Mouse (Mus musculus): ENCODE data around the gene Acot11. TPM values are rescaled to one million over a fixed set of nuclear protein-coding genes. Genes with fewer than 3 reads are reported as not detected.

Acot11 gene
- total RNA-seq, 2 experiments from 2014 or later = 5.3 to 7.4 TPM

Other genes starting within 250 kb of the Acot11 start
- gene Dhcr24, start 244.0 kb downstream of the Acot11 start, total RNA-seq (2021) = 10 to 100 TPM; 15.1 to 16.9 TPM
- not detected for gene Lexm, start 187.8 kb downstream of the Acot11 start, total RNA-seq (2021)
- gene Ttc22, start 182.6 kb downstream of the Acot11 start, total RNA-seq (2021) = under 1 TPM; 0.16 to 0.26 TPM
- 1 to 10 TPM; 3.9 to 4.5 TPM for gene Pars2, start 153.9 kb downstream of the Acot11 start, total RNA-seq (2021)
- 10 to 100 TPM; 22.1 to 26.7 TPM for gene Ttc4, start 126.1 kb downstream of the Acot11 start, total RNA-seq (2021)
- under 1 TPM; 0.16 to 0.47 TPM for gene Mroh7, start 74.1 kb downstream of the Acot11 start, total RNA-seq (2021)
- not detected for gene Fam151a, start 71.1 kb downstream of the Acot11 start, total RNA-seq (2021)
- 10 to 100 TPM; 29.4 to 35.1 TPM for gene Ssbp3, start 105.7 kb upstream of the Acot11 start, total RNA-seq (2021)

All from gastrocnemius, postnatal 10 days (tissue).